Mouse (Mus musculus) mouse trophoblast stem cell (cell line): ENCODE results near the gene Serpina6.
"Not testable (repeated sequence)": the region's sequence is repeated elsewhere in the genome, so short reads cannot be mapped to it uniquely, and the experiment has no call there.

Experiments used
- in situ Hi-C, 2 experiments: fragments of 300-500 bp; cut with MseI, MboI; formaldehyde crosslinking; loops; 2 replicates in 1 of 2; 3 replicates in 1 of 2; pipeline ENCODE4 v1.15.1; 2025

Gene Serpina6

GRCm38 (mm10) chr12:103656848-103657626 is at the start of gene Serpina6:
TSS of gene Serpina6 (minus strand) at chr12:103657212.
- in situ Hi-C loops, result no loop called here

GRCm38 (mm10) chr12:103706113-103706512 is 49.1 kb upstream of the Serpina6 start:
- in situ Hi-C loops, result no loop called here

- in situ Hi-C loops, result no loop called here
Measured at GRCm38 (mm10) chr12:103705547-103705946, 48.5 kb upstream of the Serpina6 start.

- in situ Hi-C loops, result no loop called here
Measured at GRCm38 (mm10) chr12:103700144-103700750, 43.2 kb upstream of the Serpina6 start.

- in situ Hi-C loops, result no loop called here
Measured at GRCm38 (mm10) chr12:103695429-103695828, 38.4 kb upstream of the Serpina6 start, which contains the start of gene Serpina1f. TSS of gene Serpina1f (minus strand) at chr12:103695529.

- in situ Hi-C loops, result no loop called here
Measured at GRCm38 (mm10) chr12:103688221-103688814, 31.3 kb upstream of the Serpina6 start.

GRCm38 (mm10) chr12:103687021-103687420 is 30.0 kb upstream of the Serpina6 start:
- in situ Hi-C loops, result no loop called here

- in situ Hi-C loops, result no loop called here
Measured at GRCm38 (mm10) chr12:103686050-103686449, 29.0 kb upstream of the Serpina6 start.

GRCm38 (mm10) chr12:103685386-103685785 is 28.4 kb upstream of the Serpina6 start:
- in situ Hi-C loops, result no loop called here

GRCm38 (mm10) chr12:103683775-103684174 is 26.8 kb upstream of the Serpina6 start:
- in situ Hi-C loops, result no loop called here

- in situ Hi-C loops, result no loop called here
Measured at GRCm38 (mm10) chr12:103681739-103682138, 24.7 kb upstream of the Serpina6 start.

GRCm38 (mm10) chr12:103681169-103681568 is 24.2 kb upstream of the Serpina6 start:
- in situ Hi-C loops, result no loop called here

- in situ Hi-C loops, result not testable (repeated sequence)
Measured at GRCm38 (mm10) chr12:103679853-103680252, 22.8 kb upstream of the Serpina6 start.

GRCm38 (mm10) chr12:103676039-103676438 is 19.0 kb upstream of the Serpina6 start, which contains the start of gene Serpina16:
TSS of gene Serpina16 (minus strand) at chr12:103676139.
- in situ Hi-C loops, result no loop called here

- in situ Hi-C loops, result no loop called here
Measured at GRCm38 (mm10) chr12:103673179-103673578, 16.2 kb upstream of the Serpina6 start.

- in situ Hi-C loops, result no loop called here
Measured at GRCm38 (mm10) chr12:103671483-103671882, 14.5 kb upstream of the Serpina6 start.

- in situ Hi-C loops, result no loop called here
Measured at GRCm38 (mm10) chr12:103670964-103671363, 14.0 kb upstream of the Serpina6 start.

GRCm38 (mm10) chr12:103670344-103670743 is 13.3 kb upstream of the Serpina6 start:
- in situ Hi-C loops, result no loop called here

- in situ Hi-C loops, result no loop called here
Measured at GRCm38 (mm10) chr12:103665286-103665685, 8.3 kb upstream of the Serpina6 start.

GRCm38 (mm10) chr12:103662053-103662452 is 5.0 kb upstream of the Serpina6 start:
- in situ Hi-C loops, result not testable (repeated sequence)

GRCm38 (mm10) chr12:103660076-103660475 is 3.1 kb upstream of the Serpina6 start:
- in situ Hi-C loops, result no loop called here

GRCm38 (mm10) chr12:103659171-103659570 is 2.2 kb upstream of the Serpina6 start:
- in situ Hi-C loops, result no loop called here

- in situ Hi-C loops, result no loop called here
Measured at GRCm38 (mm10) chr12:103657991-103658390, 979 bp upstream of the Serpina6 start.
